ENCODE assay signal across 10 mouse cellular contexts in the genomic region with DNA sequence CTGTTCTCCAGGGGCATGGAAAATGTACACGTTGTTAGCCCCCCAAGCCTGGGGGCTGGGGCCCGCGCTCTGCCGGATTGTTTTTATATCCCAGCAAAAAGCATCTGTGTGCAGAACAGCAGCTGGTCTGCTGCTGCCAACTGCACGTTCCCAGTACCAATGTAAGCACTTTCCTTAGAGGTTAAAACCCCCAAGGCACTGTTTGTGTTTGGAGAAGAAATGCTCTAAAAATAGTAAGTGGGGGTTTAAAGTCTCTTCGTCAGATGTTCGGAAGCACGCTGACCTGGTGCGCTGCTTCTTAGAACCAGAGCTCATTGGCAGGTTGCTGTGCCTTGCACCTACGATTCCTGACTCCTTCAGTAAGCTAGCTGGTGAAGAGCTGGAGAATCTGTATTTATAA.
A peak's percentile ranks its signal among the peaks of the same experiment; 100 is the strongest.
DNase-seq lines count a peak whose midpoint lies in the region; ATAC-seq lines count a peak whose summit lies in the region.
"Had no signal": no experiment of that assay in that cellular context is flagged by ENCODE, and none has a peak within 500 bp of the region (broad histone marks: within the 10 kb centered on the region; RNA-seq: fewer than 3 reads in every experiment).

No protein-coding gene starts in this region.

- no peaks in the 10 kb centered on the region for H3K4me1 ChIP-seq in hindbrain, embryonic 11.5 days (replicated peaks; ENCODE audit: control insufficient read depth, insufficient read depth, low read length)
- H3K4me1 ChIP-seq in midbrain, embryonic 11.5 days (ENCODE audit: control insufficient read depth, insufficient read depth, low read length) = 0 out of 2 replicates have a peak, but pooled peaks cover 2% of the 10 kb centered on the region
- H3K4me1 ChIP-seq: liver, embryonic 15.5 days had no signal

- intact Hi-C loops in heart, postnatal 36 days (cut with DNase I) = no loop called here

- no peaks in the 10 kb centered on the region for H3K36me3 ChIP-seq in hindbrain, embryonic 11.5 days (ENCODE audit: control insufficient read depth, insufficient read depth, low read length)
- H3K36me3 ChIP-seq in midbrain, embryonic 11.5 days (ENCODE audit: control insufficient read depth, insufficient read depth, low read length) = no peaks in the 10 kb centered on the region
- H3K36me3 ChIP-seq: liver, embryonic 15.5 days had no signal

- no peak overlapping the region for H3K9ac ChIP-seq in hindbrain, embryonic 11.5 days (ENCODE audit: low read depth, low read length)
- no peak overlapping the region for H3K9ac ChIP-seq in midbrain, embryonic 11.5 days (ENCODE audit: low read length)
- H3K9ac ChIP-seq: liver, embryonic 15.5 days had no signal

- 48% methylated on average over 10 of the region's 10 CpGs for whole genome bisulfite sequencing in hindbrain, embryonic 11.5 days
- 53% methylated on average over 10 of the region's 10 CpGs for WGBS in midbrain, embryonic 11.5 days

- no peaks in the 10 kb centered on the region for H3K27me3 ChIP-seq in hindbrain, embryonic 11.5 days (ENCODE audit: control insufficient read depth, insufficient read depth, low read length)
- no peaks in the 10 kb centered on the region for H3K27me3 ChIP-seq in midbrain, embryonic 11.5 days (ENCODE audit: control insufficient read depth, insufficient read depth, low read length)
- H3K27me3 ChIP-seq: liver, embryonic 15.5 days had no signal

- no peak overlapping the region for H3K27ac ChIP-seq in hindbrain, embryonic 11.5 days (ENCODE audit: low read depth, low read length)
- no peak overlapping the region for H3K27ac ChIP-seq in midbrain, embryonic 11.5 days (ENCODE audit: low read depth, low read length)
- H3K27ac ChIP-seq: liver, embryonic 15.5 days had no signal

- H3K9me3 ChIP-seq in hindbrain, embryonic 11.5 days (ENCODE audit: control insufficient read depth, low read length) = no peaks in the 10 kb centered on the region
- H3K9me3 ChIP-seq in midbrain, embryonic 11.5 days (ENCODE audit: control insufficient read depth, low read length) = no peaks in the 10 kb centered on the region
- H3K9me3 ChIP-seq: liver, embryonic 15.5 days had no signal

- DNase-seq in heart, adult 11 months = peak; percentile 81
- DNase-seq in heart, postnatal 36 days = no peak
- DNase-seq in brain, adult 2 months (ENCODE audit: low read depth, low spot score) = peak; percentile 22
- DNase-seq in hindbrain, embryonic 11.5 days (ENCODE audit: low spot score) = peak; percentile 32
- DNase-seq in midbrain, embryonic 11.5 days (ENCODE audit: low spot score, missing footprints) = peak; percentile 85
- no peak for DNase-seq in adrenal gland, adult 2 months
- DNase-seq in cerebellum, adult 8-10 months = no peak
- DNase-seq in adrenal gland, adult (ENCODE audit: inconsistent age in 2 of 2, low spot score in 1 of 2) = no peak
- DNase-seq: gastrocnemius, postnatal 14 days had no signal

- peak; percentile 60 for ATAC-seq in hindbrain, embryonic 11.5 days (ENCODE audit: low FRiP score)
- ATAC-seq in midbrain, embryonic 11.5 days (ENCODE audit: low FRiP score) = peak; percentile 62

- H3K4me2 ChIP-seq in hindbrain, embryonic 11.5 days (replicated peaks; ENCODE audit: low read depth, low read length) = no peak overlapping the region; the same call in 1 of the 2 replicates
- no peak overlapping the region for H3K4me2 ChIP-seq in midbrain, embryonic 11.5 days
- H3K4me2 ChIP-seq: liver, embryonic 15.5 days had no signal

- no peak overlapping the region for H3K4me3 ChIP-seq in hindbrain, embryonic 11.5 days (ENCODE audit: low read depth, low read length)
- no peak overlapping the region for H3K4me3 ChIP-seq in midbrain, embryonic 11.5 days (ENCODE audit: low read depth, low read length)
- H3K4me3 ChIP-seq: liver, embryonic 15.5 days had no signal

Comparison
In these comparisons a context has a peak if more than half of its experiments do, and no peak if none do; other contexts are left out.
1. DNase-seq: peak in heart, adult 11 months (single experiment), brain, adult 2 months (single experiment), hindbrain, embryonic 11.5 days (single experiment) and midbrain, embryonic 11.5 days (single experiment); none in heart, postnatal 36 days (0 of 2), adrenal gland, adult 2 months (single experiment), cerebellum, adult 8-10 months (single experiment) and adrenal gland, adult (0 of 2).